Mouse (Mus musculus) embryonic facial prominence, embryonic 12.5 days (tissue): Measurements from ENCODE around the gene Usp44. TPM values are rescaled to one million over a fixed set of nuclear protein-coding genes. Genes with fewer than 3 reads are reported as not detected.

Source experiments
- ATAC-seq: fragments of 200-750 bp; cut with Nextera tagmentation; 2 replicates; pipeline ENCODE4 v1.8.0; 2017; ENCODE audit not compliant: insufficient number of reproducible peaks, insufficient read depth, low FRiP score, low TSS enrichment
- H3K27ac ChIP-seq: fragments of 300-500 bp; sonication (generic); 2 replicates; pipeline ENCODE4 v1.5.1; 2016; ENCODE audit warnings: mild to moderate bottlenecking
- H3K27me3 ChIP-seq: fragments of 300-500 bp; sonication (generic); 2 replicates; pipeline ENCODE4 v1.6.1; 2016; ENCODE audit warnings: mild to moderate bottlenecking, moderate library complexity
- H3K36me3 ChIP-seq: fragments of 300-500 bp; sonication (generic); 2 replicates; pipeline ENCODE4 v1.6.1; 2016; ENCODE audit warnings: mild to moderate bottlenecking
- H3K4me1 ChIP-seq: fragments of 300-500 bp; sonication (generic); 2 replicates; pipeline ENCODE4 v1.6.1; 2016
- H3K4me2 ChIP-seq: fragments of 300-500 bp; sonication (generic); replicated peaks from 2 replicates; pipeline ENCODE4 v1.6.1; 2016; ENCODE audit warnings: mild to moderate bottlenecking, moderate library complexity
- H3K4me3 ChIP-seq: fragments of 300-500 bp; sonication (generic); 2 replicates; pipeline ENCODE4 v1.5.1; 2016; ENCODE audit warnings: mild to moderate bottlenecking
- H3K9ac ChIP-seq: fragments of 300-500 bp; sonication (generic); 2 replicates; pipeline ENCODE4 v1.6.1; 2016; ENCODE audit warnings: mild to moderate bottlenecking, moderate library complexity
- H3K9me3 ChIP-seq: fragments of 300-500 bp; sonication (generic); 2 replicates; pipeline ENCODE4 v1.6.1; 2016; ENCODE audit warnings: mild to moderate bottlenecking, moderate library complexity
- WGBS: fragments of 180-500 bp; shearing (Covaris S2); methylation state at CpG from one replicate; pipeline ENCODE4 v1.1.7; 2016; 5-methylcytosine and 5-hydroxymethylcytosine counted together
- polyA plus RNA-seq: library from polyadenylated mRNA; unstranded; fragments of >200 nt; fragmentation: Nextera tagmentation; extraction: Ambion mirVana; gene quantifications from 2 replicates; pipeline ENCODE4 v1.2.1, GENCODE M21; 2016

Gene Usp44
- polyA plus RNA-seq, 1 experiment from 2014 or later, result 2.1 TPM

DNA sequence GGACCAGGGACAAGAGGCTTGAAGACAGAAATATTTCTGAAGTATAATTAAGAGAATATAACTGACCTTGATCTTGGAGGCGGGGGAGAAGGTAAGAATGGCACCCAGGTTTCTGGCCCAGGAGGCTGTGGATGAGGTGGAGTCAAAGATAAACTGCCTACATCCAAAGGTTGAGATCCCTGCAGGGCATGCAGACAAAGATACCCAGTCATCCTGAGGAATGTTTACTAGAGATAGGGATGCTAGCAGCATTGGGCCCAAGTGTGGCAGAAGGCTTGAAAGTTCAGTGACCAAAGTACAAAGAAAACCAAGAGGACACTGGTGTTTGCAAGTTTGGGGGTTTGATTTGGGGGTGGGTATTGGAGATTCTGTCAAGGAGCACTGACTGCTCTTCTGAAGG lies 59.7 kb downstream of the Usp44 start:
- no peak overlapping the region for H3K9ac ChIP-seq
- H3K4me1 ChIP-seq, result peaks cover 7% of the 10 kb centered on the region
- 82% methylated on average over 1 of the region's 1 CpGs for WGBS
- no peak for ATAC-seq
- H3K27me3 ChIP-seq, result no peaks in the 10 kb centered on the region
- no peak overlapping the region for H3K27ac ChIP-seq
- H3K4me3 ChIP-seq, result no peak overlapping the region
- no peak overlapping the region for H3K4me2 ChIP-seq
- H3K9me3 ChIP-seq, result no peaks in the 10 kb centered on the region
- H3K36me3 ChIP-seq, result peaks cover 10% of the 10 kb centered on the region; the same call in 1 of the 2 replicates

DNA sequence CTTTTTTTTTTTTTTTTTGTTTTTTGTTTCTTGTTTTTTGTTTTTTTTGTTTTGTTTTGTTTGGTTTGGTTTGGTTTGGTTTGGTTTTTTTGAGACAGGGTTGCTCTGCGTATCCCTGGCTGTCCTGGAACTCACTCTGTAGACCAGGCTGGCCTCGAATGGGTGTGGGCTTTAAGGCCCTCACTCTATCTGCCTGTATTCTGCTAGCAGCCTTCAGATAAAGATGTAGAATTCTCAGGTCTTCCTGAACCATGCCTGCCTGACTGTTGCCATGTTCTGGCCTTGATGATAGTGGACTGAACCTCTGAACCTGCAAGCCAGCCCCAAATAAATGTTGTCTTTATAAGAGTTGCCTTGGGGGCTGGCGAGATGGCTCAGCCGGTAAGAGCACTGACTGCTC lies 61.2 kb downstream of the Usp44 start:
- Histone ChIP-seq H3K36me3 (no peaks in the 10 kb centered on the region), H3K27me3 (no peaks in the 10 kb centered on the region), H3K4me1 (peaks cover 7% of the 10 kb centered on the region), H3K27ac (no peak overlapping the region), H3K4me3 (no peak overlapping the region), H3K9ac (no peak overlapping the region), H3K4me2 (no peak overlapping the region), H3K9me3 (no peaks in the 10 kb centered on the region)
- no peak for ATAC-seq
- 85% methylated on average over 4 of the region's 4 CpGs for WGBS

DNA sequence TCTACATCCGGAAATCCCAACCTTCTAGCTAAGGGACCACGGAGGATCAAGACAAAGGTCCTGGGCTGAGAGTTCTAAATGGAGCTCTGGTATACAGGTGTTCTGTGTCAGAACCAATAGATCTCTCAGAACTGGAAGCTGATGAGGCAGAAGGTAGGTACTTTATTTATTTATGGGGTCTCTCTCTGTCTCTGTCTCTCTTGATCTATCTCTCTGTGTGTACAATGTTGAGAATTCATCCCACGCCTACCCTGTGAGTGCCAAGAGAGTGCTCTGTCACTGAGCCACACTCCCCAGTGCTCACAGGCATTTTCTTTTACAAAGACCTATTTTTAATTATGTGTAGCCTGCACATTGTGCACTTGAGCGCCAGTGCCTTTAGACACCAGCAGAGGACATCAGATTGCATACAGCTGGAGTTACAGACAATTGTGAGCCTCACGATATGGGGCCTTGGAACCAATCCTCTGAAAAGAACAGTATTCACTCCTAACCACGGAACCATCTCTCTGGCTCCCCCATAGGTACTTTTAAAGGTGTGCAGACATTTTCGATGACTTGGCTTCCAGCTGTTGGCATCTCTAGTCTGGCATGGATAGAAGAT lies 65.8 kb downstream of the Usp44 start, which contains the start of gene Metap2:
Gene Metap2, minus strand, starts transcription at position 51 of the 604 bp plus-strand sequence.
- Histone ChIP-seq H3K4me3 (no peak within 1 kb of the TSS), H3K27ac (no peak within 1 kb of the TSS), H3K4me1 (no peaks in the 10 kb centered on the region), H3K27me3 (no peaks in the 10 kb centered on the region), H3K9ac (no peak within 1 kb of the TSS), H3K4me2 (no peak within 1 kb of the TSS), H3K36me3 (no peaks in the 10 kb centered on the region), H3K9me3 (no peaks in the 10 kb centered on the region)
- WGBS, result 64% methylated on average over 7 of the region's 7 CpGs
- ATAC-seq, result no peak

DNA sequence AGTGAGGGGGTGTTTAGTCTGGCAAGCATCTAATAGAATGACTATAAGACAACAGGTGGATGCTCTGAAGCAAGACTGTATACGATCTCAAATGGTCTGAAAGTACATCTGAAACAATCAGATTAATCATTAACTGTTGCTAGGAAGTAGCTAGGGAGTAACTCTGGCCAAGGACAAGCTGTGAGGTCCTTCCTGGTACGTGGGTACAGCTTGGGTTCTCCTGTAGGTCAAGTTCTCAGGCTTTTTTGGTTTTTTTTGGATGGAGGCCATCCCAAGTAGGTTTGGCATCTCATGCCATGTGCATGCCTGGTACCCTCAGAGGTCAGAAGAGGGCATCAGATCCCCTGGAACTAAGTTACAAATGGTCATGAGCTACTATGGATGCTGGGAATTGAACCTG lies 67.9 kb downstream of the Usp44 start:
- Histone ChIP-seq H3K36me3 (no peaks in the 10 kb centered on the region), H3K4me3 (no peak overlapping the region), H3K4me1 (no peaks in the 10 kb centered on the region), H3K27ac (no peak overlapping the region), H3K4me2 (no peak overlapping the region), H3K27me3 (no peaks in the 10 kb centered on the region), H3K9ac (no peak overlapping the region), H3K9me3 (no peaks in the 10 kb centered on the region)
- WGBS, result 63% methylated on average over 2 of the region's 2 CpGs
- ATAC-seq, result no peak

DNA sequence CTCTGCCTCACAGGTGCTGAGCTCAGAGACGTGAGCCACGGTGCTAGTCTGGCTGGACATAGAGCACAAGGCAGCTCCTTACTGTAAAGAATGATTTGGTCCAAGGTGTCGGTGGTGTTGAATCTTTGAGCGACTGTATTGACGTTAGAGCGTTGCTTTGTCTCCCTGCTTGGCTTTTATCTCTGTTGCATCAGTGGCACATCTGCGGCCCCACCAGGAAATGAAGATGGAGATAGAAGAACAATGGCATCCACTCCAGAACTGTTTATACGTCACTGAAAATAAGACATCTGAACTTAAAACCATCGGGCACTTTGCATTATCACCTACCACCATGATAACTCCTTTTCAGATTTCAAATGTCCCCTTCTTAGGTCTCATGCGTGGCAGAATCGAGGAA lies 68.6 kb downstream of the Usp44 start:
- Histone ChIP-seq H3K9me3 (no peaks in the 10 kb centered on the region), H3K9ac (no peak overlapping the region), H3K27ac (no peak overlapping the region), H3K4me2 (no peak overlapping the region), H3K27me3 (no peaks in the 10 kb centered on the region), H3K36me3 (no peaks in the 10 kb centered on the region), H3K4me3 (no peak overlapping the region), H3K4me1 (no peaks in the 10 kb centered on the region)
- no peak for ATAC-seq
- 89% methylated on average over 11 of the region's 11 CpGs for WGBS

DNA sequence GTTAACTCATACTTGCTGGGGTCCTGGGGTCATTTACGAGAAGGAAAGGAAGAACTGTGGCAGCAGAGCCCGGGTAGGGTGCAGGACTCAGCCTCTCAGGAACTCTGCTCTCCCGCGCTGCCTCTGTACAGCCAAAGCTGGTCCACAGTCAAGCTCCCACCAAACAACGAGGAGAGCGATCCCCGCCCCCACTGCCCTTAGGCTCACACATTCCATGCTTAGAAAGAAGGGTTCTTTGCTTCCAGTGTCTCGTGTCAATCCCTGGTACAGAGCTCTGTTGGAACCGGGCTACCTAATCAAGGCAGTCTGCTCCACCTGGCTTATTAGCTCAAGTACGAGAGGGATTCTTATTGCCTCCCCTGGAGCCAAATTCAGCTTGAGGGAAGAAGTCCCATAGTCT lies 76.0 kb downstream of the Usp44 start:
- H3K27me3 ChIP-seq, result no peaks in the 10 kb centered on the region
- no peaks in the 10 kb centered on the region for H3K9me3 ChIP-seq
- H3K36me3 ChIP-seq, result no peaks in the 10 kb centered on the region
- H3K4me1 ChIP-seq, result no peaks in the 10 kb centered on the region
- no peak overlapping the region for H3K9ac ChIP-seq
- no peak overlapping the region for H3K4me2 ChIP-seq
- H3K4me3 ChIP-seq, result no peak overlapping the region
- H3K27ac ChIP-seq, result no peak overlapping the region
- ATAC-seq, result no peak
- WGBS, result 27% methylated on average over 10 of the region's 10 CpGs

Other genes starting within 250 kb of the Usp44 start
- gene Snrpf, start 241.8 kb upstream of the Usp44 start, polyA plus RNA-seq, result 144 and 147 TPM in 2 replicates
- gene Ntn4, start 190.9 kb upstream of the Usp44 start, polyA plus RNA-seq, result 0.89 and 1.5 TPM in 2 replicates
- gene Metap2, start 65.5 kb downstream of the Usp44 start, polyA plus RNA-seq, result 184 and 201 TPM in 2 replicates
- 35.8 and 37.6 TPM in 2 replicates for gene Vezt, start 204.3 kb downstream of the Usp44 start, polyA plus RNA-seq
- 4.0 and 4.3 TPM in 2 replicates for gene Fgd6, start 204.4 kb downstream of the Usp44 start, polyA plus RNA-seq